Mouse (Mus musculus) heart, adult 2 months (tissue): Measurements from ENCODE around the gene St13.

ENCODE experiments used
- CTCF ChIP-seq: fragments of 200-600 bp; IDR thresholded peaks from 2 replicates; pipeline ENCODE4 v1.8.1; 2022; ENCODE audit warnings: antibody characterized with exemption, mild to moderate bottlenecking, moderate library complexity
- EP300 ChIP-seq: fragments of 200-500 bp; IDR thresholded peaks from 2 replicates; pipeline ENCODE4 v1.6.1; 2011; ENCODE audit warnings: low read depth, low read length, control low read depth; ENCODE audit not compliant: insufficient read depth
- POLR2A ChIP-seq: fragments of 200-500 bp; IDR thresholded peaks from 2 replicates; pipeline ENCODE4 v1.6.1; 2011; ENCODE audit warnings: mild to moderate bottlenecking, low read depth, low read length, control low read depth; ENCODE audit not compliant: insufficient read depth

DNA sequence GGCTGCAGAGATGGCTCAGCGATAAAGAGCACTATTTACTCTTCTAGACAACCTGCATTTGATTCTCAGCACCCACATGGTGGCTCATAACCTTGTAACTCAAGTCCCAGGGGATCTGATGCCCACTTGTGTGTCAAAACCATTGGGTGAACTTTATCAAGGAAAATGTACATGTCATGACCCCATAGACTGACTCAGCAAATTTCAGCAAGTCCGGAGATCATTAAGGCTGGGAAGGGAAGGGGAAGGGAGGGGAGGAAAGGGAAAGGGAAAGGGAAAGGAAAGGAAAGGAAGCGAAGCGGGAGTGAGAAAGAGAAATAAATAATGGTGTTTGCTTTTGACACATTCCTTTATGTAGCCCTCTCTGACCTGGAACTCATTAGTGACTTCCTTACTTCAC, 18.2 kb upstream of the St13 start:
- no peak for TF ChIP-seq CTCF
- TF ChIP-seq POLR2A = no peak
- no peak for TF ChIP-seq EP300
